Mouse (Mus musculus): ENCODE measurements around the gene Uvrag. TPM values are rescaled to one million over a fixed set of nuclear protein-coding genes. Genes with fewer than 3 reads are reported as not detected.

The Uvrag gene
- total and polyA plus RNA-seq, 3 experiments = 15.0 to 19.5 TPM; not detected in 1

- TF ChIP-seq ZC3H11A (IDR thresholded peaks at IDR 0.05; ENCODE audit: low read depth, low read length) (no peak), CHD1 (IDR thresholded peaks at IDR 0.05; ENCODE audit: low read depth, low read length) (no peak)
- Histone ChIP-seq H3K4me1 (ENCODE audit: control insufficient read depth in 1 of 2, insufficient read depth in 2 of 2, low read length in 2 of 2) (peaks cover 3 to 12% of the 10 kb centered on the region in 2 experiments; a peak in 3 of 4 replicates), H3K9me3 (replicated peaks; ENCODE audit: insufficient read depth, low read length) (no peaks in the 10 kb centered on the region), H3K4me3 (ENCODE audit: control insufficient read depth in 1 of 2, insufficient read depth in 1 of 2, low read depth in 2 of 2, low read length in 2 of 2) (no peak overlapping the region), H3K79me2 (ENCODE audit: control insufficient read depth, insufficient read depth, low read length, poor library complexity) (no peaks in the 10 kb centered on the region), H3K27me3 (ENCODE audit: control insufficient read depth in 1 of 2, insufficient read depth in 2 of 2, low read length in 2 of 2) (no peaks in the 10 kb centered on the region), H3K9ac (ENCODE audit: control insufficient read depth, low read depth, low read length, poor library complexity, severe bottlenecking) (no peak overlapping the region), H3K27ac (ENCODE audit: control insufficient read depth, low read depth, low read length) (no peak overlapping the region), H3K36me3 (ENCODE audit: control insufficient read depth in 1 of 2, insufficient read depth in 2 of 2, low read length in 2 of 2) (peaks cover 0 to 2% of the 10 kb centered on the region in 2 experiments; a peak in 2 of 4 replicates)
- DNase-seq (ENCODE audit: low read depth, low spot score) = no peak
Observed at GRCm38 (mm10) chr7:98851220-98851619, 289.7 kb downstream of the Uvrag start.

GRCm38 (mm10) chr7:98850388-98850787, 290.6 kb downstream of the Uvrag start:
- H3K79me2 ChIP-seq (ENCODE audit: control insufficient read depth, insufficient read depth, low read length, poor library complexity) = no peaks in the 10 kb centered on the region
- no peaks in the 10 kb centered on the region for H3K9me3 ChIP-seq (replicated peaks; ENCODE audit: insufficient read depth, low read length)
- H3K4me3 ChIP-seq (ENCODE audit: control insufficient read depth in 1 of 2, insufficient read depth in 1 of 2, low read depth in 2 of 2, low read length in 2 of 2) = no peak overlapping the region
- H3K27me3 ChIP-seq (ENCODE audit: control insufficient read depth in 1 of 2, insufficient read depth in 2 of 2, low read length in 2 of 2) = no peaks in the 10 kb centered on the region
- H3K27ac ChIP-seq (ENCODE audit: control insufficient read depth, low read depth, low read length) = no peak overlapping the region
- peaks cover 3 to 12% of the 10 kb centered on the region in 2 experiments; a peak in 3 of 4 replicates for H3K4me1 ChIP-seq (ENCODE audit: control insufficient read depth in 1 of 2, insufficient read depth in 2 of 2, low read length in 2 of 2)
- DNase-seq (ENCODE audit: low read depth, low spot score) = no peak
- TF ChIP-seq MAX (IDR thresholded peaks at IDR 0.05; ENCODE audit: low read length) (no peak), ZNF384 (IDR thresholded peaks at IDR 0.05; ENCODE audit: low read depth, low read length) (no peak), MEF2A (IDR thresholded peaks at IDR 0.05; ENCODE audit: extremely low read depth, insufficient replicate concordance, low read depth, low read length, poor library complexity, severe bottlenecking) (no peak), KAT2A (conservative IDR thresholded peaks at IDR 0.05; ENCODE audit: low read depth, low read length) (no peak), RAD21 (IDR thresholded peaks at IDR 0.05; ENCODE audit: low read depth, low read length) (no peak), ZMIZ1 (IDR thresholded peaks at IDR 0.05; ENCODE audit: low read depth, low read length) (no peak), MXI1 (IDR thresholded peaks at IDR 0.05; ENCODE audit: low read depth, low read length) (no peak), MAFK (IDR thresholded peaks at IDR 0.05; ENCODE audit: borderline replicate concordance, low read depth, low read length) (no peak), GABPA (IDR thresholded peaks at IDR 0.05; ENCODE audit: low read depth, low read length) (no peak), POLR2A (IDR thresholded peaks at IDR 0.05; ENCODE audit: control insufficient read depth in 1 of 2, insufficient read depth in 1 of 2, low read depth in 1 of 2, low read length in 2 of 2, poor library complexity in 1 of 2) (no peak), TCF12 (IDR thresholded peaks at IDR 0.05; ENCODE audit: low read depth, low read length) (no peak), MYC (IDR thresholded peaks at IDR 0.05; ENCODE audit: low read depth, low read length) (no peak), E2F4 (IDR thresholded peaks at IDR 0.05; ENCODE audit: borderline replicate concordance, low read depth, low read length) (no peak)
- H3K9ac ChIP-seq (ENCODE audit: control insufficient read depth, low read depth, low read length, poor library complexity, severe bottlenecking) = no peak overlapping the region
- H3K36me3 ChIP-seq (ENCODE audit: control insufficient read depth in 1 of 2, insufficient read depth in 2 of 2, low read length in 2 of 2) = peaks cover 0 to 2% of the 10 kb centered on the region in 2 experiments; a peak in 2 of 4 replicates
